Mouse (Mus musculus) urinary bladder, postnatal 10 days (tissue): Measurements from ENCODE around the gene Ppp2r5a.

Source experiments
- DNase-seq: peaks from one replicate; pipeline ENCODE4 v3.0.0; 2022; ENCODE audit warnings: low spot score

Gene Ppp2r5a

GRCm38 (mm10) chr1:191326233-191326882 is 76.7 kb downstream of the Ppp2r5a start:
- no peak for DNase-seq

- peak; percentile 81 for DNase-seq
These were observed 77.3 kb downstream of the Ppp2r5a start, which contains the start of gene Tmem206 for GRCm38 (mm10) chr1:191325726-191326232. Tmem206 (plus strand) TSS chr1:191325912.

- DNase-seq = no peak
These were observed 78.1 kb downstream of the Ppp2r5a start for GRCm38 (mm10) chr1:191324733-191325590.

GRCm38 (mm10) chr1:191323381-191323780 is 79.7 kb downstream of the Ppp2r5a start:
- no peak for DNase-seq

- DNase-seq = no peak
These were observed 84.4 kb downstream of the Ppp2r5a start for GRCm38 (mm10) chr1:191318686-191319085.

GRCm38 (mm10) chr1:191317591-191318196 is 85.4 kb downstream of the Ppp2r5a start, which contains the start of gene Nenf:
Nenf (minus strand) TSS chr1:191318194.
- DNase-seq = peak; percentile 27

GRCm38 (mm10) chr1:191316818-191317217 is 86.3 kb downstream of the Ppp2r5a start:
- no peak for DNase-seq

- DNase-seq = no peak
These were observed 89.1 kb downstream of the Ppp2r5a start for GRCm38 (mm10) chr1:191313926-191314325.

- no peak for DNase-seq
These were observed 89.9 kb downstream of the Ppp2r5a start for GRCm38 (mm10) chr1:191313158-191313557.

- peak; percentile 50 for DNase-seq
These were observed 90.5 kb downstream of the Ppp2r5a start for GRCm38 (mm10) chr1:191312513-191312941.

GRCm38 (mm10) chr1:191311296-191311898 is 91.7 kb downstream of the Ppp2r5a start:
- no peak for DNase-seq

- no peak for DNase-seq
These were observed 95.2 kb downstream of the Ppp2r5a start for GRCm38 (mm10) chr1:191307766-191308455.

GRCm38 (mm10) chr1:191306316-191306715 is 96.8 kb downstream of the Ppp2r5a start:
- no peak for DNase-seq

- DNase-seq = no peak
These were observed 97.5 kb downstream of the Ppp2r5a start for GRCm38 (mm10) chr1:191305610-191306009.

GRCm38 (mm10) chr1:191304216-191304615 is 98.9 kb downstream of the Ppp2r5a start:
- no peak for DNase-seq

GRCm38 (mm10) chr1:191303736-191304135 is 99.3 kb downstream of the Ppp2r5a start:
- DNase-seq = no peak
